Mouse (Mus musculus): ENCODE measurements at regions not wholly inside any gene's neighbourhood (a gene's known extent, or its start where the extent isn't known, plus 50 kb on each side); places are given as distances from the start of the nearest gene placed in this dataset.

DNA sequence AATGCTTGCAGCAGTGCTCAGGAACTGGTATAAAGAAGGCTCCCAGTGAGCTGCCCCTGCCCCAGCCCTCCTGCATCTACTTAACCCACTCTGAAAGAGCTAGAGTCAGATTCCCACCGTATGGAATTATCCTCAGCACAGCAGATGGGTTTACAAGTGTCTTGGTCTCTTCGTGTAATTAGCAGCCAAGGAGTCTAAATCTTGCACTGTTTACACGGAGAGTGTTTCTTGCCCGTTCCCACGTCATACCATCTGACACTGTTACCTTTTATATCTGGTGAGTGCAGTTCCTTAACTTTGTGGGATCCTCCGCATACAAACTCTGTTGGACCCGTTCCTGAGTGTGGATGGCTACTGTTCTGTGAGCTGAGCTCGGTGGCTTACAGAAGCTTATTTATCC lies 167.5 kb upstream of the Ntf3 start:
- no peak for TF ChIP-seq CTCF (IDR thresholded peaks at IDR 0.05; ENCODE audit: low read depth, low read length)
- TF ChIP-seq POLR2A (IDR thresholded peaks at IDR 0.05; ENCODE audit: insufficient read depth, low read length), result no peak
- TF ChIP-seq EP300 (IDR thresholded peaks at IDR 0.05; ENCODE audit: insufficient read depth, low read depth, low read length), result no peak

Measured in ES-Bruce4 (cell line).